Comparison of ENCODE assay signal across 8 mouse cellular contexts in the genomic region with DNA sequence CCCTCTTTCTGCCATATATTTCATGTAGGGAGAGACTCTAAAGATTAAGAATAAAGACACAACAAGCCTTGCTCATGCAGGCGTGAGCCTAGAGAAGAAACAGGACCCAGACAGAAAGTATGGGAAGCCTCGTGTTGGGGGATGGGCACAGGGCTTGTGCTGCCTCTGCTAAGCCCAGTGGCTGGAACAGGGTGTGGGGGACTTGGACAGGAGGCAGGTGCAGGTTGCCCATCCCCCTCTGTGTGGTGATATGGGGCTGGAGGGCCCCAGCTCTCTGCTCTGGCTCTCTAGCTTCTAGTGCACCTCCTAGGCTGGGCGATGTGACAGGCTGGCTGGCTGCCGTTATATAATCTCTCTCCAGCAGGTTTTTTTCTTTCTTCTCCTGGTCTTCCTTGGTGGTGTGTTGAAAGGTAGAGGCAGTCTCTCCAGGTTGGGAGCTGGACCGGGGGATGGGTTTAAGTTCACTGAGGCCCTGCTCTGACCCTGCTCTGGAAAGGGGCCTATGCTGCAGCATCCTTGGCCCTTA. TPM values are rescaled to one million over a fixed set of nuclear protein-coding genes. Genes with fewer than 3 reads are reported as not detected.
A peak's percentile ranks its signal among the peaks of the same experiment; 100 is the strongest.
DNase-seq lines count a peak whose midpoint lies in the region; ATAC-seq and TF ChIP-seq lines count a peak whose summit lies in the region.

No protein-coding gene starts in this region.

- peaks cover 61% of the 10 kb centered on the region for H3K79me2 ChIP-seq in CH12.LX (replicated peaks; ENCODE audit: control insufficient read depth, extremely low read depth, insufficient read depth, poor library complexity, severe bottlenecking)

- peak overlapping the region; percentile 13; the same call in 1 of the 2 replicates for H3K27ac ChIP-seq in CH12.LX (ENCODE audit: insufficient read depth, low read depth)
- peak overlapping the region; percentile 93 for H3K27ac ChIP-seq in forebrain, embryonic 10.5 days
- peak overlapping the region; percentile 22 for H3K27ac ChIP-seq in midbrain, embryonic 11.5 days (ENCODE audit: low read depth, low read length)
- H3K27ac ChIP-seq in stomach, embryonic 16.5 days (ENCODE audit: low read length), result peak overlapping the region; percentile 99

- H3K9ac ChIP-seq in CH12.LX (ENCODE audit: insufficient read depth, low read depth), result peak overlapping the region; percentile 89
- peak overlapping the region; percentile 87 for H3K9ac ChIP-seq in midbrain, embryonic 11.5 days (ENCODE audit: low read length)
- peak overlapping the region; percentile 95 for H3K9ac ChIP-seq in stomach, embryonic 16.5 days (ENCODE audit: low read length)

- TF ChIP-seq CTCF in CH12.LX (conservative IDR thresholded peaks at IDR 0.05 in 1 of 2, IDR thresholded peaks at IDR 0.05 in 1 of 2; ENCODE audit: low read depth in 2 of 2, low read length in 2 of 2), result no peak

- dilution Hi-C loops in CH12.LX (cut with MboI; ENCODE audit: extremely low pct_ligation_motif_present, extremely low pct_unique_long_range_greater_than_20kb, low sequenced_read_pairs), result no loop called here

- peak overlapping the region; percentile 99 for H3K4me2 ChIP-seq in CH12.LX (ENCODE audit: insufficient read depth, low read depth, poor library complexity, severe bottlenecking)
- peak overlapping the region; percentile 92 for H3K4me2 ChIP-seq in midbrain, embryonic 11.5 days
- H3K4me2 ChIP-seq in stomach, embryonic 16.5 days (ENCODE audit: low read depth, low read length), result peak overlapping the region; percentile 74

- no peaks in the 10 kb centered on the region for H3K27me3 ChIP-seq in CH12.LX (replicated peaks)
- peaks cover 26% of the 10 kb centered on the region for H3K27me3 ChIP-seq in forebrain, embryonic 10.5 days (ENCODE audit: poor library complexity, severe bottlenecking)
- H3K27me3 ChIP-seq in midbrain, embryonic 11.5 days (ENCODE audit: control insufficient read depth, insufficient read depth, low read length), result peaks cover 23% of the 10 kb centered on the region
- H3K27me3 ChIP-seq in stomach, embryonic 16.5 days (ENCODE audit: control insufficient read depth, insufficient read depth, low read length), result no peaks in the 10 kb centered on the region

- no peak; the same call in none of the 2 replicates for TF ChIP-seq RAD21 in CH12.LX (IDR thresholded peaks at IDR 0.05; ENCODE audit: low read depth, low read length)

- peaks cover 2 to 17% of the 10 kb centered on the region in 2 experiments for H3K36me3 ChIP-seq in CH12.LX (replicated peaks in 1 of 2; ENCODE audit: control insufficient read depth in 1 of 2, insufficient read depth in 1 of 2, low read length in 1 of 2)
- H3K36me3 ChIP-seq in forebrain, embryonic 10.5 days (replicated peaks), result peaks cover 4% of the 10 kb centered on the region; the same call in 1 of the 2 replicates
- no peaks in the 10 kb centered on the region for H3K36me3 ChIP-seq in midbrain, embryonic 11.5 days (ENCODE audit: control insufficient read depth, insufficient read depth, low read length)
- no peaks in the 10 kb centered on the region for H3K36me3 ChIP-seq in stomach, embryonic 16.5 days (ENCODE audit: control insufficient read depth, insufficient read depth, low read length)

- H3K4me1 ChIP-seq in CH12.LX (ENCODE audit: control insufficient read depth in 1 of 2, insufficient read depth in 2 of 2), result peaks cover 31 to 67% of the 10 kb centered on the region in 2 experiments
- H3K4me1 ChIP-seq in forebrain, embryonic 10.5 days, result peaks cover 99% of the 10 kb centered on the region
- peaks cover 48% of the 10 kb centered on the region for H3K4me1 ChIP-seq in midbrain, embryonic 11.5 days (ENCODE audit: control insufficient read depth, insufficient read depth, low read length)
- peaks cover 75% of the 10 kb centered on the region for H3K4me1 ChIP-seq in stomach, embryonic 16.5 days (ENCODE audit: control insufficient read depth, insufficient read depth, low read length)

- TF ChIP-seq EP300 in CH12.LX (IDR thresholded peaks at IDR 0.05; ENCODE audit: low read length), result peak; percentile 52; the same call in 1 of the 2 replicates

- peak overlapping the region; percentile 73 to 96 (median 88) for H3K4me3 ChIP-seq in CH12.LX (replicated peaks in 1 of 3; ENCODE audit: low read depth in 2 of 3, low read length in 2 of 3, poor library complexity in 1 of 3)
- H3K4me3 ChIP-seq in forebrain, embryonic 10.5 days, result peak overlapping the region; percentile 92
- peak overlapping the region; percentile 77 for H3K4me3 ChIP-seq in midbrain, embryonic 11.5 days (ENCODE audit: low read depth, low read length)
- peak overlapping the region; percentile 90 for H3K4me3 ChIP-seq in stomach, embryonic 16.5 days (replicated peaks; ENCODE audit: low read length)

- ATAC-seq in midbrain, embryonic 11.5 days (ENCODE audit: low FRiP score), result no peak
- ATAC-seq in stomach, embryonic 16.5 days (ENCODE audit: insufficient read depth, low FRiP score), result no peak

- TF ChIP-seq POLR2A in CH12.LX (IDR thresholded peaks at IDR 0.05; ENCODE audit: low read depth, low read length), result peak; percentile 24; the same call in 1 of the 2 replicates

- WGBS in forebrain, embryonic 10.5 days, result 22% methylated on average over 5 of the region's 5 CpGs
- 28% methylated on average over 5 of the region's 5 CpGs for WGBS in midbrain, embryonic 11.5 days
- WGBS in stomach, embryonic 16.5 days, result 18% methylated on average over 5 of the region's 5 CpGs

- H3K9me3 ChIP-seq in CH12.LX (replicated peaks; ENCODE audit: low read length), result no peaks in the 10 kb centered on the region
- H3K9me3 ChIP-seq in forebrain, embryonic 10.5 days, result no peaks in the 10 kb centered on the region
- no peaks in the 10 kb centered on the region for H3K9me3 ChIP-seq in midbrain, embryonic 11.5 days (ENCODE audit: control insufficient read depth, low read length)
- H3K9me3 ChIP-seq in stomach, embryonic 16.5 days (replicated peaks; ENCODE audit: control insufficient read depth, low read length), result no peaks in the 10 kb centered on the region

- intact Hi-C loops in heart, postnatal 25 days (cut with DNase I), result loop anchor here (2.0 kb wide), 1 partner anchor 31 kb away; no protein-coding TSS in a partner anchor
- intact Hi-C loops in left cerebral cortex, postnatal 25 days (cut with DNase I), result loop anchor here (2.0 to 5.0 kb wide), 2 partner anchors 29 to 78 kb away; no protein-coding TSS in a partner anchor

- DNase-seq in CH12.LX (ENCODE audit: extremely low read depth), result peak; percentile 70
- peak; percentile 50 for DNase-seq in R1 (ENCODE audit: low read depth, low spot score)
- no peak for DNase-seq in forebrain, embryonic 10.5 days (ENCODE audit: extremely low spot score, low spot score)
- peak; percentile 39 for DNase-seq in heart, postnatal 25 days (ENCODE audit: low spot score)
- peak; percentile 68 to 83 for DNase-seq in left cerebral cortex, postnatal 25 days (ENCODE audit: low spot score in 2 of 2)
- DNase-seq in midbrain, embryonic 11.5 days (ENCODE audit: low spot score, missing footprints), result peak; percentile 86
- no peak for DNase-seq in natural killer cell, adult 2 months (ENCODE audit: low spot score in 2 of 2)

- in situ Hi-C loops in CH12.LX (cut with MboI; ENCODE audit: low pct_ligation_motif_present, low pct_unique_long_range_greater_than_20kb, low sequenced_read_pairs), result no loop called here

TF ChIP-seq in CH12.LX, 34 proteins besides CTCF, POLR2A, EP300 and RAD21:
- 0 out of 2 replicates have a peak, but pooled peaks have one; percentile 24 for TF ChIP-seq CHD1 (IDR thresholded peaks at IDR 0.05; ENCODE audit: low read depth, low read length)
- TF ChIP-seq ZMIZ1 (IDR thresholded peaks at IDR 0.05; ENCODE audit: low read depth, low read length), result no peak
- TF ChIP-seq ETS1 (conservative IDR thresholded peaks at IDR 0.05; ENCODE audit: low read depth, low read length), result peak; percentile 42
- peak; percentile 83 for TF ChIP-seq TCF12 (IDR thresholded peaks at IDR 0.05; ENCODE audit: low read depth, low read length)
- TF ChIP-seq MAZ (IDR thresholded peaks at IDR 0.05; ENCODE audit: low read depth, low read length), result 0 out of 2 replicates have a peak, but pooled peaks have one; percentile 12
- no peak for TF ChIP-seq USF2 (conservative IDR thresholded peaks at IDR 0.05; ENCODE audit: low read depth, low read length)
- TF ChIP-seq MAFK (IDR thresholded peaks at IDR 0.05; ENCODE audit: insufficient replicate concordance, low read length), result no peak
- peak; percentile 56; the same call in 1 of the 2 replicates for TF ChIP-seq BHLHE40 (IDR thresholded peaks at IDR 0.05; ENCODE audit: low read depth, low read length)
- no peak for TF ChIP-seq TBP (conservative IDR thresholded peaks at IDR 0.05; ENCODE audit: low read depth, low read length)
- 0 out of 2 replicates have a peak, but pooled peaks have one; percentile 9 for TF ChIP-seq MEF2A (IDR thresholded peaks at IDR 0.05; ENCODE audit: borderline replicate concordance, low read depth, low read length)
- TF ChIP-seq SIN3A (IDR thresholded peaks at IDR 0.05; ENCODE audit: low read length), result peak; percentile 61
- TF ChIP-seq JUN (IDR thresholded peaks at IDR 0.05; ENCODE audit: insufficient read depth, low read depth, low read length), result no peak
- TF ChIP-seq MAX (IDR thresholded peaks at IDR 0.05; ENCODE audit: low read length), result 0 out of 2 replicates have a peak, but pooled peaks have one; percentile 36
- 0 out of 2 replicates have a peak, but pooled peaks have one; percentile 2 for TF ChIP-seq SMC3 (IDR thresholded peaks at IDR 0.05; ENCODE audit: low read depth, low read length)
- TF ChIP-seq JUND (conservative IDR thresholded peaks at IDR 0.05; ENCODE audit: low read depth, low read length), result no peak
- TF ChIP-seq MXI1 (IDR thresholded peaks at IDR 0.05; ENCODE audit: low read depth, low read length), result peak; percentile 60; the same call in 1 of the 2 replicates
- TF ChIP-seq HCFC1 (IDR thresholded peaks at IDR 0.05; ENCODE audit: low read depth, low read length), result peak; percentile 26; the same call in 1 of the 2 replicates
- TF ChIP-seq CHD2 (IDR thresholded peaks at IDR 0.05; ENCODE audit: low read length), result peak; percentile 93
TF ChIP-seq in CH12.LX: peak in this region for 12.

RNA-seq across cellular contexts. Expression of gene Mef2d, which starts 1.9 kb away (rescaled TPM):
- total RNA-seq in CH12.LX (2012; rRNA removed) (10.9 and 11.0 TPM in 2 replicates), CH12.LX (2014; rRNA removed) (4.3 and 4.8 TPM in 2 replicates)
- 51.2 and 75.8 TPM in 2 replicates for polyA plus RNA-seq in CH12.LX (2012; ENCODE audit: insufficient read length, low read depth)
- 9.4 and 11.1 TPM in 2 replicates for polyA plus RNA-seq in forebrain, embryonic 10.5 days (2016; fragmentation: Nextera tagmentation; extraction: Ambion mirVana)
- 100 to 1,000 TPM; 111 to 122 TPM for total RNA-seq in heart, postnatal 25 days (2021)
- 100 to 1,000 TPM; 211 to 225 TPM for total RNA-seq in left cerebral cortex, postnatal 25 days (2021)
- 9.0 and 10.9 TPM in 2 replicates for polyA plus RNA-seq in midbrain, embryonic 11.5 days (2014; fragmentation: Nextera tagmentation; extraction: Ambion mirVana)
- 15.4 and 18.2 TPM in 2 replicates for polyA plus RNA-seq in stomach, embryonic 16.5 days (2015; fragmentation: Nextera tagmentation; extraction: Ambion mirVana)

Comparison
In these comparisons a context has a peak if more than half of its experiments do, and no peak if none do; other contexts are left out.
1. DNase-seq: peak in CH12.LX (single experiment), R1 (single experiment), heart, postnatal 25 days (single experiment), left cerebral cortex, postnatal 25 days (2 of 2) and midbrain, embryonic 11.5 days (single experiment); none in forebrain, embryonic 10.5 days (single experiment) and natural killer cell, adult 2 months (0 of 2).
2. H3K27ac ChIP-seq: peak in every context shown above with its lines; median percentile 99 in stomach, embryonic 16.5 days; 93 in forebrain, embryonic 10.5 days; 22 in midbrain, embryonic 11.5 days; 13 in CH12.LX.
3. Peak in every context shown above with its lines, with median percentiles within 50 percentile points of each other: H3K4me2 ChIP-seq, H3K4me3 ChIP-seq and H3K9ac ChIP-seq.